Mouse (Mus musculus): ENCODE results near the gene Tspyl2. TPM values are rescaled to one million over a fixed set of nuclear protein-coding genes. Genes with fewer than 3 reads are reported as not detected.
"Not testable (repeated sequence)": the region's sequence is repeated elsewhere in the genome, so short reads cannot be mapped to it uniquely, and the experiment has no call there.

Gene Tspyl2
- total RNA-seq, 2 experiments from 2014 or later = 12.6 to 14.2 TPM

DNA sequence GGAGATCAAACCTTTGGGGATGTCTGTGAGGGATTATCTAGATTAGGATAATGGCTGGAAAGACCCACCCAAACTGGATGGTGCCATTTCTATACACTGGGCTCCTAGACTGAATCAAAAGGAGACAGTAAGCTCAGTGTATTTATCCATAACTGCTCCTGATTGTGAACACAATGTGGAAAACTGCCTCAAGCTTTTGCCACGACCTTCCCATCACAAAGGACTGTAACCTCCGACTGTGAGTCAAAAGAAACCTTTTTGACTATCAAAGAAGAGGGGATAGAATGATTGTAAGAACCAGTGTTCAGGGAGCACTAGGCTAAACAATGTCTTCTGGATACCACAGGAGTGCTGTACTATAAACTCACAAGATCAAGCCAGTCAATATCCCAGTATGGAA is 36.0 kb downstream of the Tspyl2 start:
- DNase-seq = no peak
- intact Hi-C loops (cut with DNase I) = loop anchor here (5.0 kb wide), 2 partner anchors 64 to 174 kb away; no protein-coding TSS in a partner anchor

DNA sequence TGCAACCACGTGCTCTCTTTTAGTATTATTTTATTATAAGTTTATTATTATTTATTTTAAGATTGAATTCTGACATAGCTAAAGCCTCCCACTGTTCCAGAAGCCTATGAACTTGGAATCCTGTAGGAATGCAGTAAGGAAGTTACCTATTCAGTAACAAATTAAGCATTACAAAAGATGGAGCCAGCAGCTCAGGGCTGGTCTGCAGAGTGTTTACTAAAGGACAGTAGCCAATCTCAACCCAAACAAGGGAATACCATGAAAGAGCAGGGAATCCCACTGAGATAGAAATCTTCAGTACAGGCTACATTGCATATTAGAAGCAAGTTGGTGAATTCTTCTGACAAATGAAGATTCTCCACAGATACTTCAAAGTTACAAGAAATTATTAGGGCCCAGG is 55.2 kb downstream of the Tspyl2 start:
- DNase-seq; intact Hi-C loops (cut with DNase I): not testable (repeated sequence)

Other genes starting within 250 kb of the Tspyl2 start
- 10 to 100 TPM; 66.9 to 69.9 TPM for gene Iqsec2, start 198.2 kb downstream of the Tspyl2 start, total RNA-seq (2021)
- gene Kdm5c, start 109.4 kb downstream of the Tspyl2 start, total RNA-seq (2021) = 10 to 100 TPM; 41.7 to 55.2 TPM
- gene Kantr, start 14.9 kb downstream of the Tspyl2 start, total RNA-seq (2021) = 1 to 10 TPM; 3.1 to 3.6 TPM
- gene Gpr173, start 26.3 kb upstream of the Tspyl2 start, total RNA-seq (2021) = 1 to 10 TPM; 2.3 to 2.4 TPM
- gene Cldn34a, start 220.9 kb upstream of the Tspyl2 start, total RNA-seq (2021) = not detected

Measured in heart, postnatal 10 days (tissue).